Mouse (Mus musculus) neural tube, embryonic 12.5 days (tissue): ENCODE measurements at regions not wholly inside any gene's neighbourhood (a gene's known extent, or its start where the extent isn't known, plus 50 kb on each side); places are given as distances from the start of the nearest gene placed in this dataset.

Source experiments
- ATAC-seq: fragments of 200-750 bp; cut with Nextera tagmentation; 2 replicates; pipeline ENCODE4 v1.8.0; 2017; ENCODE audit warnings: low read depth, mild to moderate bottlenecking, moderate TSS enrichment, moderate library complexity; ENCODE audit not compliant: low FRiP score
- H3K27ac ChIP-seq: fragments of 300-500 bp; sonication (generic); 2 replicates; pipeline ENCODE4 v1.5.1; 2016
- H3K27me3 ChIP-seq: fragments of 300-500 bp; sonication (generic); replicated peaks from 2 replicates; pipeline ENCODE4 v1.6.1; 2016; ENCODE audit warnings: mild to moderate bottlenecking
- H3K36me3 ChIP-seq: fragments of 300-500 bp; sonication (generic); 2 replicates; pipeline ENCODE4 v1.6.1; 2016; ENCODE audit warnings: mild to moderate bottlenecking
- H3K4me1 ChIP-seq: fragments of 300-500 bp; sonication (generic); 2 replicates; pipeline ENCODE4 v1.6.1; 2016
- H3K4me2 ChIP-seq: fragments of 300-500 bp; sonication (generic); replicated peaks from 2 replicates; pipeline ENCODE4 v1.6.1; 2016; ENCODE audit warnings: mild to moderate bottlenecking
- H3K4me3 ChIP-seq: fragments of 300-500 bp; sonication (generic); 2 replicates; pipeline ENCODE4 v1.5.1; 2016
- H3K9ac ChIP-seq: fragments of 300-500 bp; sonication (generic); 2 replicates; pipeline ENCODE4 v1.6.1; 2016; ENCODE audit warnings: mild to moderate bottlenecking
- H3K9me3 ChIP-seq: fragments of 300-500 bp; sonication (generic); 2 replicates; pipeline ENCODE4 v1.6.1; 2016; ENCODE audit warnings: mild to moderate bottlenecking
- WGBS: fragments of 180-500 bp; shearing (Covaris S2); methylation state at CpG from one replicate; pipeline ENCODE4 v1.1.7; 2016; 5-methylcytosine and 5-hydroxymethylcytosine counted together

DNA sequence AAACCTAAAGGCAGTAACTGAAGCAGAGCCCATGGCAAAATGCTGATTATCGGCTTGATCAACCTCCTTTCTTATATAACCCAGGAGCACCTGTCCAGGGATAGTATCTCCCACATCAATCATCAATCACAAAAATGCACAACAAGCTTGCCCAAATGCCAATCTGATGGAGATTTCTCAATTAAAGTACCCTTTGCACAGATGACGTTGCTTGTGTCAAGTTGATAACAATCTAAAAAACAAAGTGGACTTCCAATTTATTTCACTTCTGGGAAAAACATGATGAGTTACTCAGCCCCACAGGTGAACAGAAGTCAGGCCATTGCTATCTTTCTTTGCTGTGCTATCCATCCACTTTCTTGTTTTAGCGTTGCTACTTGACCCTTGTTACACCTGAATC lies 144.5 kb upstream of the Tle4 start:
- Histone ChIP-seq H3K9me3 (no peaks in the 10 kb centered on the region), H3K36me3 (no peaks in the 10 kb centered on the region), H3K27ac (no peak overlapping the region), H3K9ac (no peak overlapping the region), H3K4me3 (no peak overlapping the region), H3K4me2 (no peak overlapping the region), H3K27me3 (no peaks in the 10 kb centered on the region), H3K4me1 (no peaks in the 10 kb centered on the region)
- ATAC-seq = no peak
- WGBS = 92% methylated on average over 3 of the region's 3 CpGs

DNA sequence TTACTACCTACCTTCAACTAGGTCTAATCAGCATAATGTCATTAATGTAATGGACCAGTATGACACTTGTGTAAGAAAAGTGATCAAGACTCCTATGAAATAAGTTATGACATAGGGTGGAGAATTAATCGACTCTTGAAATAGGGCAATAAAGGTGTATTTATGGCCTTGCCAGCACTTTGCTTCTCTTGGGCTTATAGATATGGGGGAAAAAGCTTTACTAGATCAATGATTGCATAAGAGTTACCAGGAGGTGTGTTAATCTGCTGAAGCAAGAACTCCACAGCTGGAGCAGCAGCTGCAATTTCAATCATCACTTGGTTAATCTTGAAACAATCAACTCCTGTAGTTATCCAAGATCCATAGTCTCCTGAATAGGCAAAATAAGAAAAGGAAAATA lies 143.1 kb upstream of the Tle4 start:
- 85% methylated on average over 1 of the region's 1 CpGs for WGBS
- ATAC-seq = no peak
- no peak overlapping the region for H3K27ac ChIP-seq

DNA sequence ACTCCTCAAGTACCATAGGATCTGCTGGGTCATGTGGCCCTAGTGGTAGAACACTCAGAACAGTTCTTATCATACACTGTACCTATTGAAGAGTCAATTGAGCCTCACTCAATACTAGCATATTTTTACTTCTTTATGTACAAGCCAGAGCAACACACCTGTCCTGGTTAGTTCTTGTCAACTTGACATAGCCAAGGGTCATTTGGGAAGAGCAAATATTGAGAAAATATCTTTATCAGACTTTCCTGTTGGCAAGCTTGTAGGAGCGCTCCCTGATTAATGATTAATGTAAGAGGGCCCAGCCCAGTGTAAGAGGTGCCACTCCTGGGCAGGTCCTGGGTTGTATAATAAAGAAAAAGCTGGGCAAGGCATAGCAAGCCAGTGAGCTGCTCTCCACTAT lies 142.3 kb upstream of the Tle4 start:
- WGBS = 87% methylated on average over 1 of the region's 1 CpGs
- Histone ChIP-seq H3K4me2 (no peak overlapping the region), H3K27me3 (no peaks in the 10 kb centered on the region), H3K9ac (no peak overlapping the region), H3K4me3 (no peak overlapping the region), H3K9me3 (no peaks in the 10 kb centered on the region), H3K27ac (no peak overlapping the region), H3K36me3 (no peaks in the 10 kb centered on the region), H3K4me1 (no peaks in the 10 kb centered on the region)
- no peak for ATAC-seq

More for the DNA sequence above, 143.1 kb upstream of the Tle4 start:
- H3K9ac ChIP-seq = no peak overlapping the region
- H3K4me3 ChIP-seq = no peak overlapping the region
- no peaks in the 10 kb centered on the region for H3K9me3 ChIP-seq
- no peaks in the 10 kb centered on the region for H3K36me3 ChIP-seq
- H3K4me1 ChIP-seq = no peaks in the 10 kb centered on the region
- H3K27me3 ChIP-seq = no peaks in the 10 kb centered on the region
- no peak overlapping the region for H3K4me2 ChIP-seq

DNA sequence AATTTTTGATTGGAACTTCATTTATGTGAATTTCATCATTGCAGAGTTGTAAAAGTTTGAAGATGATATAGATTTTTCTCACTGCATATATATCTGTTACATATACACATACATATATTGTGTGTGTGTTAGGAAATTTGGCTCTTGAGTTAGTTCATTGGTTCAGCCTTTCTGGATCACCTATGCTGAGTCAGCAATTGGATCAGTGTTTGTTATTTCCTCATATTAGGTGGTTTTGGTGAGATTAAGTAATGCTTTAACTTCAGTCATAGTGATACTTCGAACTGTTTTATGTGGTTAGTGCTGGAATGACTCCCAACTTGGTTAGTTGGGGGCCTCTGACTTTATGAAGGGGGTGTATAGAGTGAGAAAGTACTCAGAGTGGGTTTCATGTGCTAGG lies 138.7 kb upstream of the Tle4 start:
- no peak overlapping the region for H3K4me3 ChIP-seq
- H3K9ac ChIP-seq = no peak overlapping the region
- no peaks in the 10 kb centered on the region for H3K27me3 ChIP-seq
- H3K9me3 ChIP-seq = no peaks in the 10 kb centered on the region
- no peaks in the 10 kb centered on the region for H3K36me3 ChIP-seq
- no peak overlapping the region for H3K4me2 ChIP-seq
- ATAC-seq = no peak
- no peak overlapping the region for H3K27ac ChIP-seq
- H3K4me1 ChIP-seq = no peaks in the 10 kb centered on the region
- WGBS = 90% methylated on average over 1 of the region's 1 CpGs

DNA sequence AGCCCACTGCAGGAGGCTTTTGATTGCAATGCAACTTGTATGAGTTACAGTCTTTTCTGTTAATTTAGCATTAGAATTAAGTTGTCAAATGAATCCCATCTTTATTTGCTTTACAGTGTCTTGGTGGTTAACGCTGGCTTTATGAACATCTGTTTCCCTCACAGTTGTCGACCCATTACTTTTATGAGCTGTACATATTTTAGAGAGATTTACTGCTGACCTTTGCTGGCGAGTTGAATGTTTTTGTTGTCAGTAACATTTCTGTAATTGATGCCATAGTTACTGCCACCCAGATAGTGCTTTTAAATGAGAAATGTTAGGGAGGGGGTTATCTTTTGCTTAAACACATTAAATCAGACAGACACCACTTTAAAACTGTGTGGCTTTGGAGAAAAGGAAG lies 127.5 kb upstream of the Tle4 start:
- H3K4me2 ChIP-seq = no peak overlapping the region
- H3K27me3 ChIP-seq = no peaks in the 10 kb centered on the region
- H3K36me3 ChIP-seq = no peaks in the 10 kb centered on the region
- H3K9me3 ChIP-seq = no peaks in the 10 kb centered on the region
- no peak overlapping the region for H3K27ac ChIP-seq
- no peak overlapping the region for H3K9ac ChIP-seq
- WGBS = 19% methylated on average over 3 of the region's 3 CpGs
- ATAC-seq = no peak
- H3K4me1 ChIP-seq = no peaks in the 10 kb centered on the region
- H3K4me3 ChIP-seq = no peak overlapping the region

DNA sequence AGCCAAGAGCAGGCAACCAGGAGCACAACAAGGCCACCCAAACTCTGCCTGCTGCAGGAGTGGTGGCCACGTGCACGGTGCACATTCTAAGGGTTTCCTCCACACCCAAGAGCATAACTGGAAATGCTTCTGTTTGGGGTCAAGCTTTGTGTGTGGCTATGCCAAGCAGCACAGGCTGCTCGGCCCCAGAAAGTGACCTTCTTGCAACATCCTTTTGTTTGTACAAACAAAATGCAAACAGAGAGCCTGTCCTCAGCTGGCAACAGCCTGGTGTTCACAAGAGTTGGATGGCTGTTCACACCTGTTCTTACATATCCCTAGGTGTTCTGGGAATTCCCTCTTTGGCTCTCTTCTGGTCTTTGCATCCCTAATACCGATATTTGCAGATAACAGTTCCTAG lies 126.8 kb upstream of the Tle4 start:
- Histone ChIP-seq H3K27me3 (no peaks in the 10 kb centered on the region), H3K27ac (no peak overlapping the region), H3K4me2 (no peak overlapping the region), H3K9me3 (no peaks in the 10 kb centered on the region), H3K36me3 (no peaks in the 10 kb centered on the region), H3K9ac (no peak overlapping the region), H3K4me3 (no peak overlapping the region), H3K4me1 (no peaks in the 10 kb centered on the region)
- WGBS = 71% methylated on average over 4 of the region's 4 CpGs
- ATAC-seq = no peak

DNA sequence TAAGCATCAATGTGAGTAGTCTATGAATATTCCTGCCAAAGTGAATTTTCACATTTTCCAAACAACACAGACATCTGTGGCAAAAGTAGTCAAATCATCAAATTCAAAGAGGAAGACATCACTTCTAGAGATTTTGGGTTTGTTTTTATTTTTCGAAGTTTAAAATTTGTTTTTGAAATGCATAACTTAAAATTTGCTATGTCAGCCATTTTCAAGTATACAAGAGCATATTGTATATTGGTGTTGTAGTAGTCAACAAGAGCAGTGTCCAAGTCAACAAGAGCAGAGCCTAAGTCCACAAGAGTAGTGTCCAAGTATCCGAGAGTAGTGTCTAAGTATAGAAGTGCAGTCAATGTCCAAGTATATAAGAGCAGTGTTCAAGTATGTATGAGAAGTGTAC lies 107.9 kb upstream of the Tle4 start:
- Histone ChIP-seq H3K27ac (no peak overlapping the region), H3K4me2 (no peak overlapping the region), H3K9ac (no peak overlapping the region), H3K4me3 (no peak overlapping the region), H3K4me1 (no peaks in the 10 kb centered on the region), H3K27me3 (no peaks in the 10 kb centered on the region), H3K9me3 (no peaks in the 10 kb centered on the region), H3K36me3 (no peaks in the 10 kb centered on the region)
- 92% methylated on average over 2 of the region's 2 CpGs for WGBS
- ATAC-seq = no peak

DNA sequence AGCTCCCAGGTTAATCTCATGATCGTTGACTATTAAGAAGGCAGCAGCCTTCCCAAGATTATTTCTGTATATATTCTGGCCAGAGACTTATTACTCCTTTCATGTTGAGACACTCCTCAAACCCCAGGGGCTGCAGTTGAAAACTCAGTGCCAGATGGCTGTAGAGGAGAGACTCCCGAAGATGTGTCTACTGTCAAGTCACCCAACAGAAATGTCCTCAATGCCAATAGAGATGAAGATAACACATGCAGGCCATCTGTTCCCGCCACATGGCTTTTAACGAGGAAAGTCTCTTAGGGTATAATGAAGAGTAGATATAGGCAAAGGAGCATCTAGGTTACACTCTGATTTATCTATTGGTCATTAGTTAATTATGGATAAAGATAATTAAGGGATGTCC lies 103.3 kb upstream of the Tle4 start:
- no peak overlapping the region for H3K9ac ChIP-seq
- no peaks in the 10 kb centered on the region for H3K36me3 ChIP-seq
- H3K27me3 ChIP-seq = no peaks in the 10 kb centered on the region
- no peaks in the 10 kb centered on the region for H3K9me3 ChIP-seq
- H3K4me1 ChIP-seq = no peaks in the 10 kb centered on the region
- no peak overlapping the region for H3K4me3 ChIP-seq
- H3K27ac ChIP-seq = no peak overlapping the region
- WGBS = 72% methylated on average over 4 of the region's 4 CpGs
- no peak overlapping the region for H3K4me2 ChIP-seq
- ATAC-seq = no peak

DNA sequence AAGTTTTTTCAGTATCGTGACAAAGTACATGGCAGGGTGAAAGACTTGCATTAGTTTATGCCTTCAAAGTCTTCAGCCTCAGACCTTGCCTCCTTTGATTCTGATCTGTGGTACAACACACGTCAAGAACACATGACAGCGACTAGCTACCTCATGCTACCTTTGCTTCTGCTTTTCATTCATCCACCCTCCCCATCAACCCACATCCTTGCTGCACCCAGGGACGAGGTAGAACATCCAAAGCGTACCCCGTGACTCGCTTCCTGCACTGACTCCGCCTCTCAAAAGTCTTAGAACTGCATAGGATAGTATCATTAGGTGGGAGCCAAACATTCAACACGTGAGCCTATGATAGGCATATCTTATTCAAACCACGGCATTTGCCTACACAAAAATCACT lies 97.5 kb upstream of the Tle4 start:
- no peaks in the 10 kb centered on the region for H3K27me3 ChIP-seq
- 91% methylated on average over 10 of the region's 10 CpGs for WGBS
- H3K9ac ChIP-seq = no peak overlapping the region
- no peak overlapping the region for H3K4me3 ChIP-seq
- no peaks in the 10 kb centered on the region for H3K4me1 ChIP-seq
- no peak for ATAC-seq
- H3K27ac ChIP-seq = no peak overlapping the region
- H3K9me3 ChIP-seq = no peaks in the 10 kb centered on the region
- H3K4me2 ChIP-seq = no peak overlapping the region
- H3K36me3 ChIP-seq = no peaks in the 10 kb centered on the region

DNA sequence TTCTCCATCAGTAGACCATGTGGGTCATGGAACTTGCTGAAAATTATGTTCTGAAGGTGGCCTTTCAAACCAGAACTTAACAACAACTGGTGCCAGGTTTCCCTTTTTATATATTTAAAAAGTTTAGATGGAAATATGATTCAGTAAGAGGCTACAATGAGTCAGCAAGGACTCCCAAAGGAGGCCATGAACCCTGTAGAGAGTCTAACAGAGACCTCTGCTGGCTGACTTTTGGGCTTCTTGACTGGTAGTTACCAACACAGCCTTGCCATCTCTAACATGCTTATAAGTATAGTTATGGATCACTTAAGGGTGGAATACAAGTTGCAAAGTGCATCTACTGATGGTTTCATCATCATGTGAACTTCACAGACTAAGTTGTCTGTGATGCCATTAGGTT lies 94.3 kb upstream of the Tle4 start:
- no peak overlapping the region for H3K27ac ChIP-seq
- H3K27me3 ChIP-seq = no peaks in the 10 kb centered on the region
- no peak overlapping the region for H3K9ac ChIP-seq
- H3K4me3 ChIP-seq = no peak overlapping the region
- no peak overlapping the region for H3K4me2 ChIP-seq
- H3K4me1 ChIP-seq = no peaks in the 10 kb centered on the region
- no peaks in the 10 kb centered on the region for H3K9me3 ChIP-seq
- H3K36me3 ChIP-seq = no peaks in the 10 kb centered on the region
- no peak for ATAC-seq

DNA sequence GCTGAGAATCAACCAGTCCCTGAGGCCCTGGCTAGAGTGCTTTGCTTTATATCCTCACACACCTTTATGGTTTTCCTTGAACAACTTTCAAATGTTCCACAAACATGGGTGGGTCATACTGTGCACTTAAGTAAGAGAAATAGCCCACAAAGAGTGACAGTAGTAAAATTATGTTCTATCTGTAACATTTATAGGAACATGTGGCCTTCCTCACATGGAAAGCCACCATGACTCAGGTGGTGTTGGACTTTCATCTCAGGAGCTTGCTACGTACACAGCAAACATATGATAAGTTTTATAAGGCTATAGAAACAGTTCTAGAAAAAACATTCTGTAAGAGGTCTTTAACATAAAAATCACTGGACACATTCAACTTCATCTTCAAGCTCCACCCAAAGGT lies 87.8 kb upstream of the Tle4 start:
- no peaks in the 10 kb centered on the region for H3K9me3 ChIP-seq
- WGBS = 96% methylated on average over 1 of the region's 1 CpGs
- H3K36me3 ChIP-seq = no peaks in the 10 kb centered on the region
- no peak overlapping the region for H3K4me3 ChIP-seq
- H3K4me2 ChIP-seq = no peak overlapping the region
- no peaks in the 10 kb centered on the region for H3K4me1 ChIP-seq
- no peak overlapping the region for H3K27ac ChIP-seq
- ATAC-seq = no peak
- H3K27me3 ChIP-seq = no peaks in the 10 kb centered on the region
- no peak overlapping the region for H3K9ac ChIP-seq

DNA sequence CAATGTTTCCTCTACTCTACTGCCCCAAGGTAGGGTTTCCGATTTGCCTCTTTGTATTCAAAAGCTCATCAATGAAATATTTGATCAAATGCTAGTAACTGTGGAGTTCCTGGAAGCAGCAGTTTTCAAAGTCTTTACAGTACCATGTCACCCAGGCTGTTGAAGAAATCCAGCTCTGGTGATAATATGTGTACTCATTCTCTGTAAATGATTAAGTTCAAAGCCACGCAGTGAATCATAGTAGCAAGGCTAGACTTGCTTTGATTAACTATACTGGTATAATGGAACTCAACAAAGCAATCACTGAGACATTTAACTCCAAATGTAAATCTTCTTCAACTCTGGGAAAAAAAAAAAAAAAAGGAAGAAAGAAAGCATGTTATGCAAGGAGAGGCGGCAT lies 86.8 kb upstream of the Tle4 start:
- H3K27ac ChIP-seq = no peak overlapping the region
- H3K27me3 ChIP-seq = no peaks in the 10 kb centered on the region
- ATAC-seq = no peak
- H3K36me3 ChIP-seq = no peaks in the 10 kb centered on the region
- no peak overlapping the region for H3K4me2 ChIP-seq
- H3K4me3 ChIP-seq = no peak overlapping the region
- no peak overlapping the region for H3K9ac ChIP-seq
- H3K9me3 ChIP-seq = no peaks in the 10 kb centered on the region
- H3K4me1 ChIP-seq = no peaks in the 10 kb centered on the region
- 89% methylated on average over 3 of the region's 3 CpGs for WGBS

DNA sequence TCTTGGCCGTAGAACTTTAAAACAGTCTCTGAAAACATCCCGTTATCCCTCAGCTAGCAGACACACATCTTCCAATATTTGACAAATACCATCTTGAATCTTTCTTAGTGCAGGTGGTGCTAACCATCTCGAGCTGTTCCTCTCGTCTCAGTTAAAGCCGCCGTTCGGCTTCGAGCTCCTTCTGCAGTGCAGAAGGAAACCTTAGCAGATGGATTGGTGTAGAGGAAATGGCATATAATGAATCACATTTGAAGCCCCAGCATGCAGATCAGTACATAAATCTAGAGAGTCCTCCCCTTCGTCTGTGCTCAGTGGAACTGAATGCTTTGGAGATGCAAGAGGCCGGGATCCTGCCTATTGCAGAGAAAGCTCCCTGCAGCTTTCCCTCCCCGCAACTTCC lies 83.5 kb upstream of the Tle4 start:
- WGBS = 72% methylated on average over 11 of the region's 11 CpGs
- H3K4me1 ChIP-seq = no peaks in the 10 kb centered on the region
- ATAC-seq = no peak
- H3K4me3 ChIP-seq = no peak overlapping the region
- no peak overlapping the region for H3K9ac ChIP-seq
- no peaks in the 10 kb centered on the region for H3K27me3 ChIP-seq
- H3K4me2 ChIP-seq = no peak overlapping the region
- no peaks in the 10 kb centered on the region for H3K9me3 ChIP-seq
- no peak overlapping the region for H3K27ac ChIP-seq
- no peaks in the 10 kb centered on the region for H3K36me3 ChIP-seq

DNA sequence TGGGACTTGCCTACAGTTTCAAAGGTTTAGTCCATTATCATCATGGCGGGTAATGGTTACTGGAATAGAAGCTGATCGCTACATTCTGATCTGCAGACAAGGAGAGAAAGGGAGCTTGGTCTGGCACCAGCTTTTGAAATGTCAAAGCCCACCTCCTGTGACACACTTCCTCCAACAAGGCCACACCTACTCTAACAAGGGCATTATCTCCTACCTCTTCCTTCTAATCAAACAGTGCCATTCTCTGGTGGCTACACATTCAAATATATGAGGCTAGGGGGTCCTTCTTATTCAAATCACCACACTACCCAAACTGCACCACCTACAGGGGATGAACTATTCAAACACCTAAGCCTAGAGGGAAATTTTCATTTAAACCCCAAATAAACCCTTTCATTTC lies 81.9 kb upstream of the Tle4 start:
- ATAC-seq = no peak
- no peaks in the 10 kb centered on the region for H3K9me3 ChIP-seq
- H3K4me2 ChIP-seq = no peak overlapping the region
- H3K27ac ChIP-seq = no peak overlapping the region
- no peaks in the 10 kb centered on the region for H3K27me3 ChIP-seq
- H3K4me1 ChIP-seq = no peaks in the 10 kb centered on the region
- WGBS = 93% methylated on average over 2 of the region's 2 CpGs
- H3K4me3 ChIP-seq = no peak overlapping the region
- H3K36me3 ChIP-seq = no peaks in the 10 kb centered on the region
- H3K9ac ChIP-seq = no peak overlapping the region
